Mouse (Mus musculus) urinary bladder, postnatal 14 days (tissue): ENCODE measurements around the gene Msl2.

Source experiments
- DNase-seq: peaks from one replicate; pipeline ENCODE4 v3.0.0; 2021; ENCODE audit warnings: low spot score

Msl2 gene

GRCm38 (mm10) chr9:101073987-101074331, at the start of gene Msl2:
Gene Msl2 (plus strand): TSS chr9:101074101.
- no peak for DNase-seq

- DNase-seq = no peak
Measured at GRCm38 (mm10) chr9:101033761-101034447, 40.0 kb upstream of the Msl2 start.

GRCm38 (mm10) chr9:101034448-101035098, 39.3 kb upstream of the Msl2 start, which contains the start of gene Pccb:
Gene Pccb (minus strand): TSS chr9:101034898.
- DNase-seq = peak; percentile 96

GRCm38 (mm10) chr9:101035836-101036596, 37.9 kb upstream of the Msl2 start:
- DNase-seq = no peak

GRCm38 (mm10) chr9:101036876-101037275, 37.0 kb upstream of the Msl2 start:
- DNase-seq = no peak

GRCm38 (mm10) chr9:101037396-101037795, 36.5 kb upstream of the Msl2 start:
- DNase-seq = peak; percentile 19

GRCm38 (mm10) chr9:101038634-101039033, 35.3 kb upstream of the Msl2 start:
- DNase-seq = no peak

GRCm38 (mm10) chr9:101041508-101041907, 32.4 kb upstream of the Msl2 start:
- no peak for DNase-seq

GRCm38 (mm10) chr9:101042249-101042648, 31.7 kb upstream of the Msl2 start:
- DNase-seq = no peak

GRCm38 (mm10) chr9:101045710-101046338, 28.1 kb upstream of the Msl2 start:
- DNase-seq = no peak

GRCm38 (mm10) chr9:101052007-101052406, 21.9 kb upstream of the Msl2 start:
- DNase-seq = no peak

GRCm38 (mm10) chr9:101052691-101053090, 21.2 kb upstream of the Msl2 start:
- DNase-seq = no peak

- no peak for DNase-seq
Measured at GRCm38 (mm10) chr9:101053279-101053678, 20.6 kb upstream of the Msl2 start.

- DNase-seq = no peak
Measured at GRCm38 (mm10) chr9:101057156-101057555, 16.7 kb upstream of the Msl2 start.

GRCm38 (mm10) chr9:101061035-101061434, 12.9 kb upstream of the Msl2 start:
- DNase-seq = no peak

- no peak for DNase-seq
Measured at GRCm38 (mm10) chr9:101062253-101062780, 11.6 kb upstream of the Msl2 start.

- no peak for DNase-seq
Measured at GRCm38 (mm10) chr9:101065076-101065602, 8.8 kb upstream of the Msl2 start.

GRCm38 (mm10) chr9:101069781-101070180, 4.1 kb upstream of the Msl2 start:
- DNase-seq = no peak

GRCm38 (mm10) chr9:101072506-101072905, 1.4 kb upstream of the Msl2 start:
- no peak for DNase-seq

- peak; percentile 99 for DNase-seq
Measured at GRCm38 (mm10) chr9:101073041-101073986, 587 bp upstream of the Msl2 start.
